Mouse (Mus musculus): ENCODE results near the gene Arid4b. TPM values are rescaled to one million over a fixed set of nuclear protein-coding genes. Genes with fewer than 3 reads are reported as not detected.
"Not testable (repeated sequence)": the region's sequence is repeated elsewhere in the genome, so short reads cannot be mapped to it uniquely, and the experiment has no call there.

The Arid4b gene
- 67.1 and 68.7 TPM in 2 replicates for polyA plus RNA-seq (2014; fragmentation: Nextera tagmentation; extraction: Ambion mirVana)

GRCm38 (mm10) chr13:14063013-14063941, at the start of gene Arid4b, which contains the start of gene Ggps1:
Arid4b (plus strand) TSS chr13:14063232.
Ggps1 (minus strand) TSS chr13:14063488.
- Histone ChIP-seq H3K27me3 (ENCODE audit: control insufficient read depth, insufficient read depth, low read length) (no peaks in the 10 kb centered on the region), H3K27ac (ENCODE audit: low read depth, low read length) (peak within 1 kb of the TSS; percentile 97), H3K4me3 (ENCODE audit: low read length) (peak within 1 kb of the TSS; percentile 96), H3K4me1 (ENCODE audit: control insufficient read depth, insufficient read depth, low read length) (no peaks in the 10 kb centered on the region), H3K9ac (ENCODE audit: low read depth, low read length) (peak within 1 kb of the TSS; percentile 94), H3K4me2 (replicated peaks; ENCODE audit: low read depth, low read length) (peak within 1 kb of the TSS; percentile 65), H3K36me3 (ENCODE audit: control insufficient read depth, insufficient read depth, low read length) (peaks cover 9% of the 10 kb centered on the region; the same call in 1 of the 2 replicates), H3K9me3 (ENCODE audit: control insufficient read depth, low read length) (no peaks in the 10 kb centered on the region)
- ATAC-seq (ENCODE audit: low FRiP score, low TSS enrichment), result peak; percentile 98
- WGBS, result under 1% methylated on average over 57 of the region's 64 CpGs

GRCm38 (mm10) chr13:14014001-14014400, 49.0 kb upstream of the Arid4b start:
- ATAC-seq (ENCODE audit: low FRiP score, low TSS enrichment), result no peak
- H3K36me3 ChIP-seq (ENCODE audit: control insufficient read depth, insufficient read depth, low read length), result peaks cover 30% of the 10 kb centered on the region

GRCm38 (mm10) chr13:14014540-14014939, 48.5 kb upstream of the Arid4b start:
- Histone ChIP-seq H3K27me3 (ENCODE audit: control insufficient read depth, insufficient read depth, low read length) (no peaks in the 10 kb centered on the region), H3K4me3 (ENCODE audit: low read length) (no peak overlapping the region), H3K36me3 (ENCODE audit: control insufficient read depth, insufficient read depth, low read length) (peaks cover 32% of the 10 kb centered on the region), H3K4me2 (replicated peaks; ENCODE audit: low read depth, low read length) (no peak overlapping the region), H3K9ac (ENCODE audit: low read depth, low read length) (no peak overlapping the region), H3K4me1 (ENCODE audit: control insufficient read depth, insufficient read depth, low read length) (no peaks in the 10 kb centered on the region), H3K9me3 (ENCODE audit: control insufficient read depth, low read length) (no peaks in the 10 kb centered on the region), H3K27ac (ENCODE audit: low read depth, low read length) (no peak overlapping the region)
- ATAC-seq (ENCODE audit: low FRiP score, low TSS enrichment), result no peak
- 98% methylated on average over 4 of the region's 4 CpGs for WGBS

More at GRCm38 (mm10) chr13:14014001-14014400, 49.0 kb upstream of the Arid4b start:
- H3K27me3 ChIP-seq (ENCODE audit: control insufficient read depth, insufficient read depth, low read length), result no peaks in the 10 kb centered on the region
- H3K27ac ChIP-seq (ENCODE audit: low read depth, low read length), result no peak overlapping the region
- no peaks in the 10 kb centered on the region for H3K4me1 ChIP-seq (ENCODE audit: control insufficient read depth, insufficient read depth, low read length)
- no peak overlapping the region for H3K4me3 ChIP-seq (ENCODE audit: low read length)
- H3K9me3 ChIP-seq (ENCODE audit: control insufficient read depth, low read length), result no peaks in the 10 kb centered on the region
- no peak overlapping the region for H3K4me2 ChIP-seq (replicated peaks; ENCODE audit: low read depth, low read length)
- no peak overlapping the region for H3K9ac ChIP-seq (ENCODE audit: low read depth, low read length)
- WGBS, result 88% methylated on average over 2 of the region's 2 CpGs

GRCm38 (mm10) chr13:14015609-14016008, 47.4 kb upstream of the Arid4b start:
- no peak overlapping the region for H3K9ac ChIP-seq (ENCODE audit: low read depth, low read length)
- H3K4me3 ChIP-seq (ENCODE audit: low read length), result no peak overlapping the region
- H3K36me3 ChIP-seq (ENCODE audit: control insufficient read depth, insufficient read depth, low read length), result peaks cover 35% of the 10 kb centered on the region
- H3K9me3 ChIP-seq (ENCODE audit: control insufficient read depth, low read length), result no peaks in the 10 kb centered on the region
- no peaks in the 10 kb centered on the region for H3K27me3 ChIP-seq (ENCODE audit: control insufficient read depth, insufficient read depth, low read length)
- H3K4me2 ChIP-seq (replicated peaks; ENCODE audit: low read depth, low read length), result no peak overlapping the region
- WGBS, result 93% methylated on average over 6 of the region's 6 CpGs
- H3K4me1 ChIP-seq (ENCODE audit: control insufficient read depth, insufficient read depth, low read length), result no peaks in the 10 kb centered on the region
- H3K27ac ChIP-seq (ENCODE audit: low read depth, low read length), result no peak overlapping the region
- ATAC-seq (ENCODE audit: low FRiP score, low TSS enrichment), result no peak

- no peaks in the 10 kb centered on the region for H3K9me3 ChIP-seq (ENCODE audit: control insufficient read depth, low read length)
- H3K36me3 ChIP-seq (ENCODE audit: control insufficient read depth, insufficient read depth, low read length), result peaks cover 29% of the 10 kb centered on the region
- no peaks in the 10 kb centered on the region for H3K27me3 ChIP-seq (ENCODE audit: control insufficient read depth, insufficient read depth, low read length)
- no peak for ATAC-seq (ENCODE audit: low FRiP score, low TSS enrichment)
- no peak overlapping the region for H3K9ac ChIP-seq (ENCODE audit: low read depth, low read length)
- no peak overlapping the region for H3K4me2 ChIP-seq (replicated peaks; ENCODE audit: low read depth, low read length)
- no peak overlapping the region for H3K27ac ChIP-seq (ENCODE audit: low read depth, low read length)
- no peak overlapping the region for H3K4me3 ChIP-seq (ENCODE audit: low read length)
- no peaks in the 10 kb centered on the region for H3K4me1 ChIP-seq (ENCODE audit: control insufficient read depth, insufficient read depth, low read length)
These were observed 44.7 kb upstream of the Arid4b start for GRCm38 (mm10) chr13:14018283-14018682.

GRCm38 (mm10) chr13:14018852-14019251, 44.2 kb upstream of the Arid4b start:
- H3K36me3 ChIP-seq (ENCODE audit: control insufficient read depth, insufficient read depth, low read length), result peaks cover 25% of the 10 kb centered on the region
- H3K9ac ChIP-seq (ENCODE audit: low read depth, low read length), result no peak overlapping the region
- WGBS, result 90% methylated on average over 3 of the region's 3 CpGs

GRCm38 (mm10) chr13:14021417-14021816, 41.6 kb upstream of the Arid4b start:
- not testable (repeated sequence) for H3K27ac ChIP-seq (ENCODE audit: low read depth, low read length); H3K27me3 ChIP-seq (ENCODE audit: control insufficient read depth, insufficient read depth, low read length); H3K9ac ChIP-seq (ENCODE audit: low read depth, low read length); H3K4me2 ChIP-seq (replicated peaks; ENCODE audit: low read depth, low read length); H3K9me3 ChIP-seq (ENCODE audit: control insufficient read depth, low read length); H3K4me3 ChIP-seq (ENCODE audit: low read length); ATAC-seq (ENCODE audit: low FRiP score, low TSS enrichment); H3K4me1 ChIP-seq (ENCODE audit: control insufficient read depth, insufficient read depth, low read length)
- H3K36me3 ChIP-seq (ENCODE audit: control insufficient read depth, insufficient read depth, low read length), result peaks cover 13% of the 10 kb centered on the region; the same call in 1 of the 2 replicates
- WGBS, result 56% methylated on average over 8 of the region's 12 CpGs

More at GRCm38 (mm10) chr13:14018852-14019251, 44.2 kb upstream of the Arid4b start:
- Histone ChIP-seq H3K4me1 (ENCODE audit: control insufficient read depth, insufficient read depth, low read length) (no peaks in the 10 kb centered on the region), H3K9me3 (ENCODE audit: control insufficient read depth, low read length) (no peaks in the 10 kb centered on the region), H3K4me2 (replicated peaks; ENCODE audit: low read depth, low read length) (no peak overlapping the region), H3K27ac (ENCODE audit: low read depth, low read length) (no peak overlapping the region), H3K4me3 (ENCODE audit: low read length) (no peak overlapping the region), H3K27me3 (ENCODE audit: control insufficient read depth, insufficient read depth, low read length) (no peaks in the 10 kb centered on the region)
- no peak for ATAC-seq (ENCODE audit: low FRiP score, low TSS enrichment)

- ATAC-seq (ENCODE audit: low FRiP score, low TSS enrichment), result no peak
- WGBS, result 90% methylated on average over 6 of the region's 6 CpGs
These were observed 37.5 kb upstream of the Arid4b start for GRCm38 (mm10) chr13:14025554-14025953.

More at GRCm38 (mm10) chr13:14025554-14025953, 37.5 kb upstream of the Arid4b start:
- Histone ChIP-seq H3K9me3 (ENCODE audit: control insufficient read depth, low read length) (no peaks in the 10 kb centered on the region), H3K36me3 (ENCODE audit: control insufficient read depth, insufficient read depth, low read length) (peaks cover 20% of the 10 kb centered on the region; the same call in 1 of the 2 replicates), H3K9ac (ENCODE audit: low read depth, low read length) (no peak overlapping the region), H3K4me1 (ENCODE audit: control insufficient read depth, insufficient read depth, low read length) (no peaks in the 10 kb centered on the region), H3K27ac (ENCODE audit: low read depth, low read length) (no peak overlapping the region), H3K4me3 (ENCODE audit: low read length) (no peak overlapping the region), H3K27me3 (ENCODE audit: control insufficient read depth, insufficient read depth, low read length) (no peaks in the 10 kb centered on the region), H3K4me2 (replicated peaks; ENCODE audit: low read depth, low read length) (no peak overlapping the region)

Data from kidney, embryonic 14.5 days (tissue).